Mouse (Mus musculus) neural tube, embryonic 14.5 days (tissue): ENCODE results near the gene Notch3. TPM values are rescaled to one million over a fixed set of nuclear protein-coding genes. Genes with fewer than 3 reads are reported as not detected.
"Not testable (repeated sequence)": the region's sequence is repeated elsewhere in the genome, so short reads cannot be mapped to it uniquely, and the experiment has no call there.

ENCODE experiments used
- ATAC-seq: fragments of 200-750 bp; cut with Nextera tagmentation; 2 replicates; pipeline ENCODE4 v1.8.0; 2017; ENCODE audit warnings: low read depth, mild to moderate bottlenecking, moderate TSS enrichment, moderate library complexity
- H3K27ac ChIP-seq: fragments of 300-500 bp; sonication (generic); 2 replicates; pipeline ENCODE4 v1.5.1; 2014; ENCODE audit warnings: low read depth, mild to moderate bottlenecking, control low read depth, low read length, moderate library complexity, mixed read lengths
- H3K27me3 ChIP-seq: fragments of 300-500 bp; sonication (generic); 2 replicates; pipeline ENCODE4 v1.6.1; 2014; ENCODE audit warnings: low read length; ENCODE audit not compliant: control insufficient read depth, insufficient read depth
- H3K36me3 ChIP-seq: fragments of 300-500 bp; sonication (generic); 2 replicates; pipeline ENCODE4 v1.6.1; 2014; ENCODE audit warnings: low read length, mixed read lengths; ENCODE audit not compliant: control insufficient read depth, insufficient read depth
- H3K4me1 ChIP-seq: fragments of 300-500 bp; sonication (generic); 2 replicates; pipeline ENCODE4 v1.6.1; 2014; ENCODE audit warnings: low read length; ENCODE audit not compliant: control insufficient read depth, insufficient read depth
- H3K4me2 ChIP-seq: fragments of 300-500 bp; sonication (generic); 2 replicates; pipeline ENCODE4 v1.6.1; 2014; ENCODE audit warnings: mild to moderate bottlenecking, low read depth, low read length, control low read depth
- H3K4me3 ChIP-seq: fragments of 300-500 bp; sonication (generic); 2 replicates; pipeline ENCODE4 v1.5.1; 2014; ENCODE audit warnings: low read depth, low read length, control low read depth, mixed read lengths
- H3K9ac ChIP-seq: fragments of 300-500 bp; sonication (generic); replicated peaks from 2 replicates; pipeline ENCODE4 v1.6.1; 2014; ENCODE audit warnings: low read depth, mild to moderate bottlenecking, control low read depth, low read length, mixed read lengths
- H3K9me3 ChIP-seq: fragments of 300-500 bp; sonication (generic); 2 replicates; pipeline ENCODE4 v1.6.1; 2016; ENCODE audit warnings: low read length; ENCODE audit not compliant: control insufficient read depth
- WGBS: fragments of 180-500 bp; shearing (Covaris S2); extraction: QIAGEN DNeasy Blood & Tissue Kit; methylation state at CpG from one replicate; pipeline ENCODE4 v1.1.7; 2014; 5-methylcytosine and 5-hydroxymethylcytosine counted together
- polyA plus RNA-seq: library from polyadenylated mRNA; unstranded; fragments of >200 nt; fragmentation: Nextera tagmentation; extraction: Ambion mirVana; gene quantifications from 2 replicates; pipeline ENCODE4 v1.2.1, GENCODE M21; 2014

The Notch3 gene
- polyA plus RNA-seq, 1 experiment from 2014 or later, result 8.0 TPM

GRCm38 (mm10) chr17:32125407-32125806 is 41.2 kb downstream of the Notch3 start:
- H3K27me3 ChIP-seq, result no peaks in the 10 kb centered on the region
- H3K4me3 ChIP-seq, result no peak overlapping the region
- H3K4me1 ChIP-seq, result no peaks in the 10 kb centered on the region
- no peak overlapping the region for H3K4me2 ChIP-seq
- H3K9me3 ChIP-seq, result no peaks in the 10 kb centered on the region
- no peak overlapping the region for H3K9ac ChIP-seq
- H3K36me3 ChIP-seq, result no peaks in the 10 kb centered on the region
- no peak for ATAC-seq
- 89% methylated on average over 3 of the region's 3 CpGs for WGBS
- no peak overlapping the region for H3K27ac ChIP-seq

- Histone ChIP-seq H3K4me1 (no peaks in the 10 kb centered on the region; the same call in 1 of the 2 replicates), H3K27ac (no peak overlapping the region), H3K36me3 (no peaks in the 10 kb centered on the region), H3K9ac (no peak overlapping the region), H3K4me3 (no peak overlapping the region), H3K4me2 (no peak overlapping the region), H3K27me3 (no peaks in the 10 kb centered on the region), H3K9me3 (no peaks in the 10 kb centered on the region)
- WGBS, result 97% methylated on average over 4 of the region's 4 CpGs
- ATAC-seq, result no peak
Measured at GRCm38 (mm10) chr17:32123545-32123944, 43.1 kb downstream of the Notch3 start.

GRCm38 (mm10) chr17:32122587-32122970 is 44.1 kb downstream of the Notch3 start:
- H3K9ac ChIP-seq, result no peak overlapping the region
- no peaks in the 10 kb centered on the region for H3K9me3 ChIP-seq
- H3K4me1 ChIP-seq, result no peaks in the 10 kb centered on the region; the same call in 1 of the 2 replicates
- H3K27ac ChIP-seq, result no peak overlapping the region
- H3K27me3 ChIP-seq, result no peaks in the 10 kb centered on the region
- no peak overlapping the region for H3K4me2 ChIP-seq
- H3K4me3 ChIP-seq, result no peak overlapping the region
- WGBS, result 86% methylated on average over 14 of the region's 14 CpGs
- no peak for ATAC-seq
- no peaks in the 10 kb centered on the region for H3K36me3 ChIP-seq

- 84% methylated on average over 19 of the region's 19 CpGs for WGBS
Measured at GRCm38 (mm10) chr17:32121833-32122586, 44.6 kb downstream of the Notch3 start.

GRCm38 (mm10) chr17:32120771-32121532 is 45.7 kb downstream of the Notch3 start:
- H3K27ac ChIP-seq, result no peak overlapping the region
- no peak overlapping the region for H3K4me2 ChIP-seq
- H3K4me1 ChIP-seq, result no peaks in the 10 kb centered on the region; the same call in 1 of the 2 replicates
- H3K36me3 ChIP-seq, result no peaks in the 10 kb centered on the region
- H3K9me3 ChIP-seq, result no peaks in the 10 kb centered on the region
- H3K27me3 ChIP-seq, result no peaks in the 10 kb centered on the region
- ATAC-seq, result no peak
- H3K9ac ChIP-seq, result no peak overlapping the region
- WGBS, result 85% methylated on average over 9 of the region's 9 CpGs
- H3K4me3 ChIP-seq, result no peak overlapping the region

More at GRCm38 (mm10) chr17:32121833-32122586, 44.6 kb downstream of the Notch3 start:
- no peak overlapping the region for H3K9ac ChIP-seq
- H3K9me3 ChIP-seq, result no peaks in the 10 kb centered on the region
- no peak overlapping the region for H3K4me3 ChIP-seq
- H3K27me3 ChIP-seq, result no peaks in the 10 kb centered on the region
- ATAC-seq, result no peak; the same call in 1 of the 2 replicates
- H3K27ac ChIP-seq, result no peak overlapping the region
- no peaks in the 10 kb centered on the region for H3K36me3 ChIP-seq
- H3K4me1 ChIP-seq, result no peaks in the 10 kb centered on the region; the same call in 1 of the 2 replicates
- no peak overlapping the region for H3K4me2 ChIP-seq

GRCm38 (mm10) chr17:32119196-32119595 is 47.5 kb downstream of the Notch3 start:
- H3K4me2 ChIP-seq, result no peak overlapping the region
- peaks cover 2% of the 10 kb centered on the region for H3K4me1 ChIP-seq
- H3K27ac ChIP-seq, result no peak overlapping the region
- ATAC-seq, result no peak
- WGBS, result 61% methylated on average over 16 of the region's 16 CpGs
- 0 out of 2 replicates have a peak, but pooled peaks cover 3% of the 10 kb centered on the region for H3K27me3 ChIP-seq
- no peaks in the 10 kb centered on the region for H3K9me3 ChIP-seq
- H3K36me3 ChIP-seq, result no peaks in the 10 kb centered on the region
- H3K4me3 ChIP-seq, result no peak overlapping the region
- H3K9ac ChIP-seq, result no peak overlapping the region

- H3K4me1 ChIP-seq, result peaks cover 7% of the 10 kb centered on the region
- ATAC-seq, result 0 out of 2 replicates have a peak, but pooled peaks have one; percentile 21
- H3K9ac ChIP-seq, result no peak overlapping the region
- 19% methylated on average over 3 of the region's 3 CpGs for WGBS
- peak overlapping the region; percentile 35 for H3K4me2 ChIP-seq
- no peak overlapping the region for H3K27ac ChIP-seq
- H3K27me3 ChIP-seq, result 0 out of 2 replicates have a peak, but pooled peaks cover 3% of the 10 kb centered on the region
- no peaks in the 10 kb centered on the region for H3K9me3 ChIP-seq
- no peak overlapping the region for H3K4me3 ChIP-seq
- no peaks in the 10 kb centered on the region for H3K36me3 ChIP-seq
Measured at GRCm38 (mm10) chr17:32118484-32118883, 48.2 kb downstream of the Notch3 start.

GRCm38 (mm10) chr17:32117872-32118421 is 48.7 kb downstream of the Notch3 start:
- peak overlapping the region; percentile 39; the same call in 1 of the 2 replicates for H3K27ac ChIP-seq
- H3K4me2 ChIP-seq, result peak overlapping the region; percentile 35
- ATAC-seq, result peak; percentile 47
- H3K9me3 ChIP-seq, H3K4me3 ChIP-seq, H3K4me1 ChIP-seq, H3K27me3 ChIP-seq, H3K36me3 ChIP-seq: not testable (repeated sequence)
- H3K9ac ChIP-seq, result 0 out of 2 replicates have a peak overlapping the region, but pooled peaks have one; percentile 21
- 4% methylated on average over 11 of the region's 13 CpGs for WGBS
